14 mouse cellular contexts compared by ENCODE assay signal in the genomic region with DNA sequence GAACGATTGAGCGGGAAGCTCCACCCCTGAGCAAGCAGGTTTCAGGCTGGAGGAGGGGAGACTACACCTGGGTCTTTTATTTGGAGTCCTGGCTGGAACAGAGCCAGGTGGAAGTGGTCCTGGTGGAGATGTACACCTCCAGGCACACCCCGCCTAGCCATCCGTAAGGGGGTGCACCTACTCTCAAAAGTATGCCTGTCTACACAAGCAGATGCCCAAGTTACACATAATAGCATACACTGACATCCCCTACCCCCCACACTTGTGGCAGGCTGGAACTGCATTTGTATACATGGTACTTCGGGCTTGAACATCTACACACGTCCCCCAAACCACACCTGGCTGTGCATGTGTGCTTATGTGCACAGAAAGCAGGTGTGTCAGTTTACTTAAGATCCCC.
"Had no signal": no experiment of that assay in that cellular context is flagged by ENCODE, and none has a peak within 500 bp of the region (broad histone marks: within the 10 kb centered on the region; RNA-seq: fewer than 3 reads in every experiment).

No protein-coding gene starts in this region.

- H3K4me1 ChIP-seq: megakaryocyte, embryonic 14.5 days had no signal

- H3K4me3 ChIP-seq: limb, embryonic 13.5 days; megakaryocyte, embryonic 14.5 days; midbrain, embryonic 13.5 days; myocyte; neural tube, embryonic 12.5 days had no signal

- H3K9me3 ChIP-seq: limb, embryonic 13.5 days; midbrain, embryonic 13.5 days had no signal

- H3K9ac ChIP-seq: limb, embryonic 13.5 days; liver, embryonic 14.5 days; midbrain, embryonic 13.5 days; neural tube, embryonic 12.5 days had no signal

- H3K36me3 ChIP-seq: limb, embryonic 13.5 days; midbrain, embryonic 13.5 days; neural tube, embryonic 12.5 days had no signal

- H3K4me2 ChIP-seq: limb, embryonic 13.5 days; midbrain, embryonic 13.5 days; neural tube, embryonic 12.5 days had no signal

- H3K27me3 ChIP-seq: midbrain, embryonic 13.5 days; neural tube, embryonic 12.5 days had no signal

- ATAC-seq: midbrain, embryonic 13.5 days had no signal

- H3K27ac ChIP-seq: limb, embryonic 13.5 days; liver, embryonic 14.5 days; midbrain, embryonic 13.5 days; neural tube, embryonic 12.5 days had no signal

- DNase-seq: kidney, adult 11 months; kidney, postnatal 14 days; left cerebral cortex, postnatal 4 days; lung, adult 2 months; lung, postnatal 10 days; lung, postnatal 4 days; thymus, adult 18-20 months; thymus, postnatal 25 days had no signal
